Mouse (Mus musculus): ENCODE data around the gene F2r. TPM values are rescaled to one million over a fixed set of nuclear protein-coding genes. Genes with fewer than 3 reads are reported as not detected.

Gene F2r
- polyA plus RNA-seq, 1 experiment, result 97.4 TPM

DNA sequence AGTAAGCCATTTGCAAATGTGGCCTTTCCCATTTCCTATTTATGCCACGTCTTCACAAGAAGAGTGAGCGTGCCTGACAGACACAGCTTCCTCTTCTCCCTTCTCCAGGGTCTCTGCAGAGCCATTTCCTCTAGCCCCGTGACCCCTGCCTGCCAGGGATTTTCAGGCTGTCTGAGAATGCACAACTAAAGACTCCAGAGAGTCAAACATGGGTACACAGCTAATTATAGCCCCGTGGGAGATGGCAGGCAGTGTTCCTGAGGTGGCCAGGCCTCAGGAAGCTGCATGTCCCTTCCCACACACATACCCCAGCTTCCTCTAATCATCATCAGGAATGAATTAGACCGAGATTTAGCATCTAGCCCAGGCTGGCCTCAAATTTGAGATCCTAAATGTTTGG lies 20.6 kb upstream of the F2r start:
- H3K79me3 ChIP-seq (ENCODE audit: low read depth), result no peaks in the 10 kb centered on the region
- no peaks in the 10 kb centered on the region for H3K79me2 ChIP-seq (ENCODE audit: control insufficient read depth, insufficient read depth)
- no peaks in the 10 kb centered on the region for H3K27me3 ChIP-seq (ENCODE audit: control insufficient read depth, insufficient read depth, insufficient read length)
- H3K36me3 ChIP-seq (ENCODE audit: control insufficient read depth, insufficient read depth), result no peaks in the 10 kb centered on the region
- H3K4me3 ChIP-seq (ENCODE audit: insufficient read depth, poor library complexity, severe bottlenecking), result no peak overlapping the region
- TF ChIP-seq CTCF (IDR thresholded peaks at IDR 0.05; ENCODE audit: control insufficient read depth, insufficient read depth, insufficient read length), result no peak
- TF ChIP-seq MYOD1 (IDR thresholded peaks at IDR 0.05; ENCODE audit: control insufficient read depth, insufficient read length, low read depth), result no peak
- TF ChIP-seq FOSL1 (IDR thresholded peaks at IDR 0.05; ENCODE audit: insufficient read depth, low read length, poor library complexity, severe bottlenecking), result no peak
- no peak for TF ChIP-seq CEBPB (IDR thresholded peaks at IDR 0.05; ENCODE audit: low read depth)
- TF ChIP-seq USF1 (IDR thresholded peaks at IDR 0.05; ENCODE audit: low read depth), result no peak
- no peak for TF ChIP-seq MYOG (IDR thresholded peaks at IDR 0.05; ENCODE audit: control insufficient read depth, extremely low read depth, insufficient read length)
- no peak for TF ChIP-seq MAX (IDR thresholded peaks at IDR 0.05)
- no peak overlapping the region for H3ac ChIP-seq (ENCODE audit: control insufficient read depth, insufficient read length, low read depth)

GRCm38 (mm10) chr13:95637737-95638136 lies 19.4 kb upstream of the F2r start:
- H3K4me3 ChIP-seq (ENCODE audit: insufficient read depth, poor library complexity, severe bottlenecking), result no peak overlapping the region
- no peak for TF ChIP-seq FOSL1 (IDR thresholded peaks at IDR 0.05; ENCODE audit: insufficient read depth, low read length, poor library complexity, severe bottlenecking)
- TF ChIP-seq CEBPB (IDR thresholded peaks at IDR 0.05; ENCODE audit: low read depth), result no peak
- no peak for TF ChIP-seq CTCF (IDR thresholded peaks at IDR 0.05; ENCODE audit: control insufficient read depth, insufficient read depth, insufficient read length)
- TF ChIP-seq MYOG (IDR thresholded peaks at IDR 0.05; ENCODE audit: control insufficient read depth, extremely low read depth, insufficient read length), result no peak
- TF ChIP-seq USF1 (IDR thresholded peaks at IDR 0.05; ENCODE audit: low read depth), result no peak
- TF ChIP-seq MAX (IDR thresholded peaks at IDR 0.05), result no peak
- TF ChIP-seq MYOD1 (IDR thresholded peaks at IDR 0.05; ENCODE audit: control insufficient read depth, insufficient read length, low read depth), result no peak
- H3K27me3 ChIP-seq (ENCODE audit: control insufficient read depth, insufficient read depth, insufficient read length), result no peaks in the 10 kb centered on the region
- no peak overlapping the region for H3ac ChIP-seq (ENCODE audit: control insufficient read depth, insufficient read length, low read depth)
- no peaks in the 10 kb centered on the region for H3K36me3 ChIP-seq (ENCODE audit: control insufficient read depth, insufficient read depth)
- H3K79me2 ChIP-seq (ENCODE audit: control insufficient read depth, insufficient read depth), result no peaks in the 10 kb centered on the region
- no peaks in the 10 kb centered on the region for H3K79me3 ChIP-seq (ENCODE audit: low read depth)

GRCm38 (mm10) chr13:95635301-95635700 lies 17.0 kb upstream of the F2r start:
- H3K79me3 ChIP-seq (ENCODE audit: low read depth), result no peaks in the 10 kb centered on the region
- H3K36me3 ChIP-seq (ENCODE audit: control insufficient read depth, insufficient read depth), result no peaks in the 10 kb centered on the region
- H3K79me2 ChIP-seq (ENCODE audit: control insufficient read depth, insufficient read depth), result no peaks in the 10 kb centered on the region
- no peak overlapping the region for H3ac ChIP-seq (ENCODE audit: control insufficient read depth, insufficient read length, low read depth)
- H3K27me3 ChIP-seq (ENCODE audit: control insufficient read depth, insufficient read depth, insufficient read length), result no peaks in the 10 kb centered on the region
- H3K4me3 ChIP-seq (ENCODE audit: insufficient read depth, poor library complexity, severe bottlenecking), result no peak overlapping the region
- TF ChIP-seq MYOD1 (IDR thresholded peaks at IDR 0.05; ENCODE audit: control insufficient read depth, insufficient read length, low read depth) (no peak), USF1 (IDR thresholded peaks at IDR 0.05; ENCODE audit: low read depth) (no peak), MYOG (IDR thresholded peaks at IDR 0.05; ENCODE audit: control insufficient read depth, extremely low read depth, insufficient read length) (no peak), FOSL1 (IDR thresholded peaks at IDR 0.05; ENCODE audit: insufficient read depth, low read length, poor library complexity, severe bottlenecking) (no peak), MAX (IDR thresholded peaks at IDR 0.05) (no peak), CTCF (IDR thresholded peaks at IDR 0.05; ENCODE audit: control insufficient read depth, insufficient read depth, insufficient read length) (no peak), CEBPB (IDR thresholded peaks at IDR 0.05; ENCODE audit: low read depth) (no peak)

- H3ac ChIP-seq (ENCODE audit: control insufficient read depth, insufficient read length, low read depth), result no peak overlapping the region
- H3K36me3 ChIP-seq (ENCODE audit: control insufficient read depth, insufficient read depth), result no peaks in the 10 kb centered on the region
- H3K4me3 ChIP-seq (ENCODE audit: insufficient read depth, poor library complexity, severe bottlenecking), result no peak overlapping the region
- no peak for TF ChIP-seq CTCF (IDR thresholded peaks at IDR 0.05; ENCODE audit: control insufficient read depth, insufficient read depth, insufficient read length)
- TF ChIP-seq MYOD1 (IDR thresholded peaks at IDR 0.05; ENCODE audit: control insufficient read depth, insufficient read length, low read depth), result no peak
- TF ChIP-seq FOSL1 (IDR thresholded peaks at IDR 0.05; ENCODE audit: insufficient read depth, low read length, poor library complexity, severe bottlenecking), result no peak
- TF ChIP-seq USF1 (IDR thresholded peaks at IDR 0.05; ENCODE audit: low read depth), result no peak
- no peak for TF ChIP-seq CEBPB (IDR thresholded peaks at IDR 0.05; ENCODE audit: low read depth)
- no peak for TF ChIP-seq MAX (IDR thresholded peaks at IDR 0.05)
- TF ChIP-seq MYOG (IDR thresholded peaks at IDR 0.05; ENCODE audit: control insufficient read depth, extremely low read depth, insufficient read length), result no peak
- H3K27me3 ChIP-seq (ENCODE audit: control insufficient read depth, insufficient read depth, insufficient read length), result no peaks in the 10 kb centered on the region
- no peaks in the 10 kb centered on the region for H3K79me3 ChIP-seq (ENCODE audit: low read depth)
- H3K79me2 ChIP-seq (ENCODE audit: control insufficient read depth, insufficient read depth), result no peaks in the 10 kb centered on the region
Measured at GRCm38 (mm10) chr13:95634451-95634850, 16.2 kb upstream of the F2r start.

- Histone ChIP-seq H3K79me2 (ENCODE audit: control insufficient read depth, insufficient read depth) (no peaks in the 10 kb centered on the region), H3K4me3 (ENCODE audit: insufficient read depth, poor library complexity, severe bottlenecking) (no peak overlapping the region), H3K79me3 (ENCODE audit: low read depth) (no peaks in the 10 kb centered on the region), H3ac (ENCODE audit: control insufficient read depth, insufficient read length, low read depth) (no peak overlapping the region), H3K36me3 (ENCODE audit: control insufficient read depth, insufficient read depth) (no peaks in the 10 kb centered on the region), H3K27me3 (ENCODE audit: control insufficient read depth, insufficient read depth, insufficient read length) (no peaks in the 10 kb centered on the region)
- TF ChIP-seq FOSL1 (IDR thresholded peaks at IDR 0.05; ENCODE audit: insufficient read depth, low read length, poor library complexity, severe bottlenecking) (peak; percentile 15), MYOD1 (IDR thresholded peaks at IDR 0.05; ENCODE audit: control insufficient read depth, insufficient read length, low read depth) (peak; percentile 23), MAX (IDR thresholded peaks at IDR 0.05) (no peak)
Measured at GRCm38 (mm10) chr13:95633384-95633783, 15.1 kb upstream of the F2r start.

DNA sequence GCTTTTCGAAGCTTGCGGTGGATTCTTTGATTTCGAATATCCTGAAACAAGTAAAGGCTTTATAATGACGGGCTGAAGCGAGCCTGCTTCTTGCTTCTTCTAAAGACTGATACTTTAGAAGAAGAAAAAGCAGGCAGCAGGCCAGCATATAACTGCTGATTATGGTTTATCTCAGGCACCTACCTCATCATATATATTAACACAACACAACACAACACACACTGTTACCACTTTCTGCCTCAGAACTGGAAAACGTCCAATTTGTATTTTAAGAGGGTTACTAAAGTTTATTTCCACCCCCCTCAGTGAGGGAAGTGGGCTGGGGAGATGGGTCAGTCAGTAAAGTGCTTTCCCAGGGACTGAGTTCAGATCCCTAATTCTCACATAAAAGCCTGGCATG lies 13.9 kb upstream of the F2r start:
- H3K36me3 ChIP-seq (ENCODE audit: control insufficient read depth, insufficient read depth), result no peaks in the 10 kb centered on the region
- no peaks in the 10 kb centered on the region for H3K27me3 ChIP-seq (ENCODE audit: control insufficient read depth, insufficient read depth, insufficient read length)
- no peak overlapping the region for H3ac ChIP-seq (ENCODE audit: control insufficient read depth, insufficient read length, low read depth)
- H3K79me3 ChIP-seq (ENCODE audit: low read depth), result no peaks in the 10 kb centered on the region
- no peaks in the 10 kb centered on the region for H3K79me2 ChIP-seq (ENCODE audit: control insufficient read depth, insufficient read depth)
- TF ChIP-seq USF1 (IDR thresholded peaks at IDR 0.05; ENCODE audit: low read depth), result no peak
- no peak for TF ChIP-seq CEBPB (IDR thresholded peaks at IDR 0.05; ENCODE audit: low read depth)
- TF ChIP-seq CTCF (IDR thresholded peaks at IDR 0.05; ENCODE audit: control insufficient read depth, insufficient read depth, insufficient read length), result no peak
- H3K4me3 ChIP-seq (ENCODE audit: insufficient read depth, poor library complexity, severe bottlenecking), result no peak overlapping the region
